ENCODE assay signal across 14 mouse cellular contexts in the genomic region with DNA sequence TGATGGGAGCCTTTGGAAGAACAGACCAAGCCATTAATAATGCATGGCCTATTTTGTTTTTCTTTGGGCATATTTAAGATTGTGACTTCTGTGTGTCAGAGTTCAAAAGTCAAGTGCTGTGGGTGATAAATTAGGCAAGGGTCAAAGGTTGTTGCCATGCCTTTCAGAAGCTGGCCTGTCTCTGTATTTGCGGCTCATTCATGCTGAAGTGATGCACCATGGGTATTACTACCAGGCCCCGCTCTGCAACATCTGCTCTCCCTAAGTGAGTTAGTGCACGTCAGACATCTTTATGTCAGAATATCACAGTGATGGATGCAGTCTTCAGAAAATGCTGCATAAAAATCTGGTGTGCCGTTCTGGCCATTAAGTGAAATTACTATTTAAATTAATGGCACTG.
DNase-seq lines count a peak whose midpoint lies in the region; ATAC-seq lines count a peak whose summit lies in the region.
"Had no signal": no experiment of that assay in that cellular context is flagged by ENCODE, and none has a peak within 500 bp of the region (broad histone marks: within the 10 kb centered on the region; RNA-seq: fewer than 3 reads in every experiment).

No protein-coding gene starts in this region.

- peak; percentile 94 for ATAC-seq in hindbrain, embryonic 11.5 days (ENCODE audit: low FRiP score)
- ATAC-seq in neural tube, embryonic 14.5 days (ENCODE audit: low read depth) = peak; percentile 76
- ATAC-seq: Patski had no signal

- H3K27me3 ChIP-seq in hindbrain, embryonic 11.5 days (ENCODE audit: control insufficient read depth, insufficient read depth, low read length) = no peaks in the 10 kb centered on the region
- H3K27me3 ChIP-seq in neural tube, embryonic 14.5 days (ENCODE audit: control insufficient read depth, insufficient read depth, low read length) = no peaks in the 10 kb centered on the region
- H3K27me3 ChIP-seq: CH12.LX; liver, embryonic 13.5 days had no signal

- peak; percentile 13 for DNase-seq in left cerebral cortex, postnatal 4 days
- no peak for DNase-seq in left cerebral cortex, postnatal 14 days (ENCODE audit: low spot score in 2 of 2)
- peak; percentile 41 for DNase-seq in embryo, embryonic 11.5 days (ENCODE audit: low read depth, low spot score)
- DNase-seq in hindbrain, embryonic 11.5 days (ENCODE audit: low spot score) = peak; percentile 83
- no peak for DNase-seq in right cerebral cortex, postnatal 36 days (ENCODE audit: low spot score in 2 of 2)
- DNase-seq in spleen, postnatal 36 days (ENCODE audit: low spot score in 2 of 2) = no peak
- DNase-seq: adrenal gland, adult 8-10 months; cerebellum, postnatal 36 days; heart, postnatal 36 days; liver, embryonic 13.5 days had no signal

- H3K4me2 ChIP-seq in hindbrain, embryonic 11.5 days (replicated peaks; ENCODE audit: low read depth, low read length) = no peak overlapping the region
- no peak overlapping the region for H3K4me2 ChIP-seq in neural tube, embryonic 14.5 days (ENCODE audit: low read depth, low read length)
- H3K4me2 ChIP-seq: liver, embryonic 13.5 days had no signal

- no peaks in the 10 kb centered on the region for H3K4me1 ChIP-seq in hindbrain, embryonic 11.5 days (replicated peaks; ENCODE audit: control insufficient read depth, insufficient read depth, low read length)
- H3K4me1 ChIP-seq in neural tube, embryonic 14.5 days (ENCODE audit: control insufficient read depth, insufficient read depth, low read length) = no peaks in the 10 kb centered on the region
- H3K4me1 ChIP-seq: liver, embryonic 13.5 days had no signal

- H3K36me3 ChIP-seq in hindbrain, embryonic 11.5 days (ENCODE audit: control insufficient read depth, insufficient read depth, low read length) = no peaks in the 10 kb centered on the region
- H3K36me3 ChIP-seq in neural tube, embryonic 14.5 days (ENCODE audit: control insufficient read depth, insufficient read depth, low read length) = no peaks in the 10 kb centered on the region
- H3K36me3 ChIP-seq: liver, embryonic 13.5 days had no signal

- 17% methylated on average over 4 of the region's 4 CpGs for WGBS in hindbrain, embryonic 11.5 days
- 13% methylated on average over 4 of the region's 4 CpGs for WGBS in neural tube, embryonic 14.5 days

- H3K9me3 ChIP-seq in hindbrain, embryonic 11.5 days (ENCODE audit: control insufficient read depth, low read length) = no peaks in the 10 kb centered on the region
- H3K9me3 ChIP-seq in neural tube, embryonic 14.5 days (ENCODE audit: control insufficient read depth, low read length) = no peaks in the 10 kb centered on the region
- H3K9me3 ChIP-seq: liver, embryonic 13.5 days had no signal

- H3K4me3 ChIP-seq in hindbrain, embryonic 11.5 days (ENCODE audit: low read depth, low read length) = no peak overlapping the region
- no peak overlapping the region for H3K4me3 ChIP-seq in neural tube, embryonic 14.5 days (ENCODE audit: low read depth, low read length)
- H3K4me3 ChIP-seq: left cerebral cortex, adult 2 months; liver, embryonic 13.5 days had no signal

- no peak overlapping the region for H3K9ac ChIP-seq in hindbrain, embryonic 11.5 days (ENCODE audit: low read depth, low read length)
- H3K9ac ChIP-seq in neural tube, embryonic 14.5 days (replicated peaks; ENCODE audit: low read depth, low read length) = no peak overlapping the region
- H3K9ac ChIP-seq: liver, embryonic 13.5 days had no signal

- intact Hi-C loops in left cerebral cortex, postnatal 4 days (cut with DNase I) = loop anchor here (10.0 kb wide), 1 partner anchor 161 kb away; no protein-coding TSS in a partner anchor
- intact Hi-C loops in left cerebral cortex, postnatal 14 days (cut with DNase I) = no loop called here

- H3K27ac ChIP-seq in hindbrain, embryonic 11.5 days (ENCODE audit: low read depth, low read length) = no peak overlapping the region
- no peak overlapping the region for H3K27ac ChIP-seq in neural tube, embryonic 14.5 days (ENCODE audit: low read depth, low read length)
- H3K27ac ChIP-seq: left cerebral cortex, adult 2 months; liver, embryonic 13.5 days had no signal

Comparison
In these comparisons a context has a peak if more than half of its experiments do, and no peak if none do; other contexts are left out.
1. DNase-seq: peak in left cerebral cortex, postnatal 4 days (single experiment), embryo, embryonic 11.5 days (single experiment) and hindbrain, embryonic 11.5 days (single experiment); none in left cerebral cortex, postnatal 14 days (0 of 2), right cerebral cortex, postnatal 36 days (0 of 2) and spleen, postnatal 36 days (0 of 2).